Mouse (Mus musculus) telencephalon, adult 2 months (tissue): ENCODE measurements at regions not wholly inside any gene's neighbourhood (a gene's known extent, or its start where the extent isn't known, plus 50 kb on each side); places are given as distances from the start of the nearest gene placed in this dataset.
"Not testable (repeated sequence)": the region's sequence is repeated elsewhere in the genome, so short reads cannot be mapped to it uniquely, and the experiment has no call there.

Experiments used
- DNase-seq: peaks from one replicate; pipeline ENCODE4 v3.0.0-alpha.2; 2011; ENCODE audit warnings: low read depth, low spot score

- DNase-seq, result not testable (repeated sequence)
Observed at GRCm38 (mm10) chr10:22460386-22460785, 100.0 kb downstream of the Raet1d start.

GRCm38 (mm10) chr10:22460818-22461479 lies 100.6 kb downstream of the Raet1d start:
- DNase-seq, result not testable (repeated sequence)

GRCm38 (mm10) chr10:22461480-22462050 lies 101.2 kb downstream of the Raet1d start:
- not testable (repeated sequence) for DNase-seq

GRCm38 (mm10) chr10:22471722-22472330 lies 111.5 kb downstream of the Raet1d start:
- not testable (repeated sequence) for DNase-seq

GRCm38 (mm10) chr10:22479860-22480259 lies 119.5 kb downstream of the Raet1d start:
- DNase-seq, result peak; percentile 21

GRCm38 (mm10) chr10:22487071-22487470 lies 126.7 kb downstream of the Raet1d start:
- not testable (repeated sequence) for DNase-seq

GRCm38 (mm10) chr10:22491806-22492347 lies 131.5 kb downstream of the Raet1d start:
- not testable (repeated sequence) for DNase-seq

GRCm38 (mm10) chr10:22495975-22496496 lies 135.7 kb downstream of the Raet1d start:
- no peak for DNase-seq
